In genomic region chr14:30695609-30696008, GRCm38 (mm10) we compare ENCODE assay signal across 9 mouse cellular contexts. TPM values are rescaled to one million over a fixed set of nuclear protein-coding genes. Genes with fewer than 3 reads are reported as not detected.
DNase-seq lines count a peak whose midpoint lies in the region; ATAC-seq and TF ChIP-seq lines count a peak whose summit lies in the region.
"Had no signal": no experiment of that assay in that cellular context is flagged by ENCODE, and none has a peak within 500 bp of the region (broad histone marks: within the 10 kb centered on the region; RNA-seq: fewer than 3 reads in every experiment).

No protein-coding gene starts in this region.

- no peak overlapping the region for H3K4me2 ChIP-seq in embryonic facial prominence, embryonic 15.5 days (replicated peaks)
- H3K4me2 ChIP-seq in lung, embryonic 14.5 days = no peak overlapping the region

- H3K4me1 ChIP-seq in heart, adult 2 months (ENCODE audit: control insufficient read depth, insufficient read depth, low read length) = peaks cover 2% of the 10 kb centered on the region
- peaks cover 5% of the 10 kb centered on the region for H3K4me1 ChIP-seq in heart, embryonic 10.5 days
- H3K4me1 ChIP-seq in embryonic facial prominence, embryonic 15.5 days = peaks cover 7% of the 10 kb centered on the region; the same call in 1 of the 2 replicates
- H3K4me1 ChIP-seq in lung, embryonic 14.5 days (ENCODE audit: insufficient read depth) = no peaks in the 10 kb centered on the region
- H3K4me1 ChIP-seq in small intestine, adult 2 months (ENCODE audit: control insufficient read depth, insufficient read depth, insufficient read length, low read length) = no peaks in the 10 kb centered on the region; the same call in 1 of the 2 replicates

- no peak overlapping the region for H3K9ac ChIP-seq in heart, adult 2 months (ENCODE audit: low read depth, low read length)
- no peak overlapping the region for H3K9ac ChIP-seq in embryonic facial prominence, embryonic 15.5 days
- no peak overlapping the region for H3K9ac ChIP-seq in lung, embryonic 14.5 days

- H3K27me3 ChIP-seq in heart, adult 2 months (ENCODE audit: control insufficient read depth, insufficient read depth, low read length) = no peaks in the 10 kb centered on the region
- 0 out of 2 replicates have a peak, but pooled peaks cover 7% of the 10 kb centered on the region for H3K27me3 ChIP-seq in heart, embryonic 10.5 days (ENCODE audit: insufficient read depth, poor library complexity, severe bottlenecking)
- H3K27me3 ChIP-seq in embryonic facial prominence, embryonic 15.5 days = no peaks in the 10 kb centered on the region
- no peaks in the 10 kb centered on the region for H3K27me3 ChIP-seq in lung, embryonic 14.5 days (ENCODE audit: insufficient read depth, low read length)
- no peaks in the 10 kb centered on the region for H3K27me3 ChIP-seq in small intestine, adult 2 months (ENCODE audit: control insufficient read depth, insufficient read depth, low read length)

- DNase-seq in heart, adult 2 months = peak; percentile 72 to 81
- no peak for DNase-seq in heart, embryonic 10.5 days (ENCODE audit: low spot score)
- DNase-seq in adrenal gland, adult 18-20 months (ENCODE audit: low spot score in 2 of 2) = peak; percentile 75 to 77
- peak; percentile 88 for DNase-seq in kidney, adult 9 months
- peak; percentile 41 for DNase-seq in lung, embryonic 14.5 days
- no peak for DNase-seq in embryo, embryonic 10.5 days (ENCODE audit: low spot score)

- TF ChIP-seq POLR2A in heart, adult 2 months (IDR thresholded peaks at IDR 0.05; ENCODE audit: insufficient read depth, low read depth, low read length) = no peak
- TF ChIP-seq POLR2A in small intestine, adult 2 months (IDR thresholded peaks at IDR 0.05; ENCODE audit: low read depth, low read length) = no peak

- peak; percentile 57 for TF ChIP-seq CTCF in heart, adult 2 months (IDR thresholded peaks at IDR 0.05)
- no peak for TF ChIP-seq CTCF in lung, embryonic 14.5 days (IDR thresholded peaks at IDR 0.05; ENCODE audit: low read depth)
- TF ChIP-seq CTCF in small intestine, adult 2 months (IDR thresholded peaks at IDR 0.05; ENCODE audit: extremely low read depth, insufficient read length, insufficient replicate concordance, low read depth, low read length) = peak; percentile 19; the same call in 1 of the 2 replicates

- intact Hi-C loops in heart, adult 2 months (cut with DNase I) = loop anchor here (1.0 kb wide), 1 partner anchor 170 kb away; no protein-coding TSS in a partner anchor

- no peaks in the 10 kb centered on the region for H3K9me3 ChIP-seq in heart, embryonic 10.5 days
- H3K9me3 ChIP-seq in embryonic facial prominence, embryonic 15.5 days (replicated peaks) = no peaks in the 10 kb centered on the region
- H3K9me3 ChIP-seq in lung, embryonic 14.5 days (ENCODE audit: low read depth, low read length) = no peaks in the 10 kb centered on the region

- H3K4me3 ChIP-seq in heart, adult 2 months = no peak overlapping the region
- H3K4me3 ChIP-seq in heart, embryonic 10.5 days = no peak overlapping the region
- H3K4me3 ChIP-seq in embryonic facial prominence, embryonic 15.5 days (replicated peaks) = no peak overlapping the region
- no peak overlapping the region for H3K4me3 ChIP-seq in lung, embryonic 14.5 days (ENCODE audit: low read depth, low read length)
- H3K4me3 ChIP-seq in small intestine, adult 2 months (ENCODE audit: low read depth, low read length) = no peak overlapping the region
- H3K4me3 ChIP-seq: erythroblast, embryonic 14.5 days had no signal

- no peak overlapping the region for H3K27ac ChIP-seq in heart, adult 2 months
- H3K27ac ChIP-seq in heart, embryonic 10.5 days = no peak overlapping the region
- no peak overlapping the region for H3K27ac ChIP-seq in embryonic facial prominence, embryonic 15.5 days (replicated peaks)
- H3K27ac ChIP-seq in lung, embryonic 14.5 days (ENCODE audit: low read depth) = no peak overlapping the region
- H3K27ac ChIP-seq in small intestine, adult 2 months (ENCODE audit: insufficient read depth, low read depth, low read length) = no peak overlapping the region

- ATAC-seq in embryonic facial prominence, embryonic 15.5 days (ENCODE audit: insufficient number of reproducible peaks, low FRiP score, low TSS enrichment, low read depth) = 0 out of 2 replicates have a peak, but pooled peaks have one; percentile 36
- no peak for ATAC-seq in lung, embryonic 14.5 days (ENCODE audit: insufficient read depth)

- 7% methylated on average over 4 of the region's 4 CpGs for WGBS in heart, adult 2 months
- 77% methylated on average over 4 of the region's 4 CpGs for WGBS in heart, embryonic 10.5 days
- 18% methylated on average over 4 of the region's 4 CpGs for WGBS in embryonic facial prominence, embryonic 15.5 days
- 44% methylated on average over 4 of the region's 4 CpGs for WGBS in lung, embryonic 14.5 days
- 3% methylated on average over 4 of the region's 4 CpGs for WGBS in small intestine, adult 2 months

- H3K79me2 ChIP-seq in heart, adult 2 months (replicated peaks; ENCODE audit: control insufficient read depth, insufficient read depth, low read length) = no peaks in the 10 kb centered on the region

- H3K36me3 ChIP-seq in heart, adult 2 months (ENCODE audit: control insufficient read depth, insufficient read depth, low read length) = no peaks in the 10 kb centered on the region
- H3K36me3 ChIP-seq in heart, embryonic 10.5 days = peaks cover 10% of the 10 kb centered on the region; the same call in 1 of the 2 replicates
- H3K36me3 ChIP-seq in embryonic facial prominence, embryonic 15.5 days = 0 out of 2 replicates have a peak, but pooled peaks cover 4% of the 10 kb centered on the region
- 0 out of 2 replicates have a peak, but pooled peaks cover 3% of the 10 kb centered on the region for H3K36me3 ChIP-seq in lung, embryonic 14.5 days (ENCODE audit: insufficient read depth)
- peaks cover 1% of the 10 kb centered on the region; the same call in 1 of the 2 replicates for H3K36me3 ChIP-seq in small intestine, adult 2 months (ENCODE audit: control insufficient read depth, insufficient read depth, low read length)

- TF ChIP-seq EP300 in heart, adult 2 months (IDR thresholded peaks at IDR 0.05; ENCODE audit: insufficient read depth, low read depth, low read length) = 0 out of 2 replicates have a peak, but pooled peaks have one; percentile 25

RNA-seq across cellular contexts. Expression of gene Sfmbt1, which starts 19.0 kb away (rescaled TPM):
- 10 to 100 TPM; 12.9 to 14.2 TPM for total RNA-seq in heart, adult 2 months (2021)
- polyA plus RNA-seq in heart, adult 2 months (2012; rRNA removed) = 1.6 and 2.8 TPM in 2 replicates
- polyA plus RNA-seq in heart, embryonic 10.5 days (2016; fragmentation: Nextera tagmentation; extraction: Ambion mirVana) = 11.0 and 13.0 TPM in 2 replicates
- total RNA-seq in adrenal gland, adult 18-20 months (2021) = 10 to 100 TPM; 25.9 to 27.6 TPM
- polyA plus RNA-seq in embryonic facial prominence, embryonic 15.5 days (2015; fragmentation: Nextera tagmentation; extraction: Ambion mirVana) = 13.4 and 16.0 TPM in 2 replicates
- 14.7 and 15.0 TPM in 2 replicates for polyA plus RNA-seq in lung, embryonic 14.5 days (2014; fragmentation: Nextera tagmentation; extraction: Ambion mirVana)
- polyA plus RNA-seq in small intestine, adult 2 months (2012; rRNA removed) = 0.28 and 0.62 TPM in 2 replicates

RNA-seq across cellular contexts. Expression of gene Rft1, which starts 41.4 kb away (rescaled TPM):
- 1 to 10 TPM; 6.1 to 8.1 TPM for total RNA-seq in heart, adult 2 months (2021)
- 8.8 and 13.0 TPM in 2 replicates for polyA plus RNA-seq in heart, adult 2 months (2012; rRNA removed)
- polyA plus RNA-seq in heart, embryonic 10.5 days (2016; fragmentation: Nextera tagmentation; extraction: Ambion mirVana) = 11.6 and 11.8 TPM in 2 replicates
- 10 to 100 TPM; 20.8 to 35.3 TPM for total RNA-seq in adrenal gland, adult 18-20 months (2021)
- 15.8 and 18.6 TPM in 2 replicates for polyA plus RNA-seq in embryonic facial prominence, embryonic 15.5 days (2015; fragmentation: Nextera tagmentation; extraction: Ambion mirVana)
- 16.9 and 18.0 TPM in 2 replicates for polyA plus RNA-seq in lung, embryonic 14.5 days (2014; fragmentation: Nextera tagmentation; extraction: Ambion mirVana)
- polyA plus RNA-seq in small intestine, adult 2 months (2012; rRNA removed) = 3.9 and 5.6 TPM in 2 replicates

Comparison
In these comparisons a context has a peak if more than half of its experiments do, and no peak if none do; other contexts are left out.
1. DNase-seq: peak in heart, adult 2 months (2 of 2), adrenal gland, adult 18-20 months (2 of 2), kidney, adult 9 months (single experiment) and lung, embryonic 14.5 days (single experiment); none in heart, embryonic 10.5 days (single experiment) and embryo, embryonic 10.5 days (single experiment).